Mouse (Mus musculus) layer of hippocampus, adult 6 months (tissue): ENCODE data around the gene Gpatch3. TPM values are rescaled to one million over a fixed set of nuclear protein-coding genes. Genes with fewer than 3 reads are reported as not detected.

Source experiments
- long read RNA-seq, 2 experiments: library from polyadenylated mRNA; unstranded; transcript quantifications; one replicate each; pipeline ENCODE4 v2.0.0; 2019 to 2020
- microRNA-seq: library from miRNA; unstranded; fragments of <30 nt; microRNA quantifications from one replicate; pipeline ENCODE4 v1.2.0, GENCODE M21; 2020
- polyA plus RNA-seq: library from polyadenylated mRNA; unstranded; fragments of <200 nt; fragmentation: Nextera tagmentation; gene quantifications from 2 replicates; pipeline ENCODE4 v1.2.3, GENCODE M21; 2021

Gene Gpatch3
- 3.6 and 4.2 TPM in 2 replicates for polyA plus RNA-seq
- long read RNA-seq, experiment 1, transcript Gpatch3-201 (7 exons, 2,004 nt) = major isoform, 14 of 18 reads
- long read RNA-seq, experiment 1, partial matches to known transcripts = 2 of 18 reads
- long read RNA-seq, experiment 1, other reads (novel, unspliced or antisense) = 2 of 18 reads
- long read RNA-seq, experiment 2, transcript Gpatch3-201 (7 exons, 2,004 nt) = major isoform, 27 of 40 reads
- long read RNA-seq, experiment 2, partial matches to known transcripts = 0 of 40 reads
- long read RNA-seq, experiment 2, other reads (novel, unspliced or antisense) = 13 of 40 reads

DNA sequence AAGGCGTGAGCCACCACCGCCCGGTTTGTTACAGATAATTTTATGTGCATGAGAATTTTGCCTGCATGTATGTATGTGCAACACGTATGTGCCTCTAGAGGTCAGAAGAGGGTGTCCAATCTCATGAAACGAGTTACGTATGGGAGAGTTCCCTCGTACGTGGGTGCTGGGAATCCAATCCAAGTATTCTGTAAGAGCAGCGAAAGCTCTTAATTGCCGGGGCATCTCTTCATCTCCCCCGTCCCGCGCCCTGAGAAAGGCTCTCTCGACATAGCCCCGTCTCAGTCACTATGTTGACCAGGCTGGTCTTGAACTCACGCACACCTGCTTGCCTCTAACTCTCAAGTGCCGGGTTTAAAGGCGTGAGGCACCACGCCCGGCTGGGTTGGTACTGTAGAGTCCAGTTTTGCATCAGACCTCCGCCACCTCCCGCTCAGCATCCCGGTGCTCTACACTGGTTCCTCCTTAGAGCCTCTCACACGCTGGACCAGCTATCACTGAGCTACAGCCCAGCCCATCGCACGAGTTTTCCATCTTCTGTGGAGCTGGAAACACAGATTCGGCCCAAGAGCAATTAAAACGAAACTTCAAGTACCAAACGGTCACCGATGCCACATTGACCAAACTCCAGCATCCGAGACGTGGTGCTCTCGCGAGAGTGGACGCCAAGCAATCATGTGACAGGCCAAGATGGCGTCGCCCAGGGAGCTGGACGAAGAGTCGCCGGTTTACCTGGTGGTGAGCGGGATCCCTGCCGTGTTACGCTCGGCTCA is at the start of gene Gpatch3:
Gpatch3 (plus strand) TSS at position 676 of the 773 bp plus-strand sequence.

DNA sequence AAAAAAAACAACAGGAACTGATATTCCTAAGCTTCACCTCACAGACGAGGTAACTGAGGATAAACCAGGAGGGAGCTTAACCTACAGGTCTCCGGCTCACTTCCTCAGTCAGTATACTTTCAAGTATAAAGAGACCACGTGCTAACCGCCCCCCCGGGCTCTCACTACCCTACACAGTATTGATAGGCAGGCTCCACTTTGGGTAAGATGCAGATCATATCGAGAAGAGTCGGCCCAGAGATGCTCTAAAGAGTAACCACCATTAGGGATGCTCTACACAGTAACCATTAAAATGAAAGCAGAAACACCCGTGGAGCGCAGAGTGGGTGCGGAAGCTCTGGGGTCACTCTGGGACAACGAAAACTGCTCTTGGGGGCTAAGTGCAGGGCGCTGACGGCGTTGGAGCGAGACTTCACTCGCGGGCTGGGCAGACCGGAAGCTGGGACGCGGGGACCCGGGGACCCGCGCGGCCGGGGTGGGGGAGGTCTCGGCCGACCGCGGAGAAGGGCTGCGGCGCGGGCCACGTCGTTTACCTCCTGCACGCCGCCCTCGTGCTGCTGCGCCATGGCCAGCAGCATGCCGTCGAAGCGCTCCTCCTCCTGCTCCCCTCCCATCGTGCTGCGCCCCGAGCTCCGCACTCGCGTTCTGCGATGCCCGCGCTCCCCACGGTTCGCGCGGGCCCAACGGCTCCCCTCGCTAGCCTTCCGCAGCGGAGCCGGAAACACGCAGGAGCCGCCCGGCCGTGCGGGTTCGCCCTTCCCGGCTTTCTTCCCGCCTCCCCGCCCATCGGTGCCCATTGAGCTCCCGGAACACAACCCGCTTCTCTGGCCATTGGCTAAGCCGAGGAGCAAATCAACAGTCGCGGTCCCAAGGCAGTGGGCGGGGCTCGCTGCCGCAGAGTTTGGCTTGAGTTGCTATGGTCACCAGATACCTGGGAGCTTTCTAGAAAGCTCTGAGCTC is 29.0 kb upstream of the Gpatch3 start, which contains the start of gene Nudc:
Nudc (minus strand) TSS at position 725 of the 960 bp plus-strand sequence.

DNA sequence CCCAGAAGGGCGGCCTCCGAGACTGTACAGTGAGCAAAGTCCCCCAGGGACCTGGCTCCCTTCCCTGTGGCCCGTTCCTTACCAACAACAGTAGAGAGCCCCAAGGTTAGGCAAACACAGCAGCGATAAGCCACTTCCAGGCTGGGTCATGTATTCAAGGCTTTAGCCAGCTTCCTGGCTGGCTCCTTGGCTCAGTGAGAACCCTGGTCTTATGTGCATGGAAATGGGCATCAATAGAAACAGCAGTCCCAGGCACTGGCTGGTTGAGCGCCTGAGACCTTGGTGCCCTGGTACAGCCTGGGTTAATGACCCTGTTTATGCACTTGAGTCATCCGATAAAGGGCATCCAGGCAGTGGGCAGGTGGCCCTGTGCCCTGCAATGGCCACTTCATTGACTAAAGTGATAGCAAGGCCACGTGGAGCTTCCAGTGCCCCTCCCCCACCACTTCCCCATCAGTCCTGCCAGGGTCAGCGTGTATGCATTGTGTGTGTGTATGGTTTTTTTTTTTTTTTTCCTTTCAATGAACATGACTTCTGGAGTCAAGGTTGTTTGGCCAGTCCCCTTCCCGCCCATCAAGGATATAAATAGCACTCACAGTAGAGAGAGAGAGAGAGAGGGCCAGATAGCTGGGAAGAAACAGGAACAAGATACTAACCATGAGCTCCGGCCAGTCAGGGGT is 21.6 kb upstream of the Gpatch3 start, which contains the start of gene Nr0b2:
Nr0b2 (plus strand) TSS at position 609 of the 680 bp plus-strand sequence.

DNA sequence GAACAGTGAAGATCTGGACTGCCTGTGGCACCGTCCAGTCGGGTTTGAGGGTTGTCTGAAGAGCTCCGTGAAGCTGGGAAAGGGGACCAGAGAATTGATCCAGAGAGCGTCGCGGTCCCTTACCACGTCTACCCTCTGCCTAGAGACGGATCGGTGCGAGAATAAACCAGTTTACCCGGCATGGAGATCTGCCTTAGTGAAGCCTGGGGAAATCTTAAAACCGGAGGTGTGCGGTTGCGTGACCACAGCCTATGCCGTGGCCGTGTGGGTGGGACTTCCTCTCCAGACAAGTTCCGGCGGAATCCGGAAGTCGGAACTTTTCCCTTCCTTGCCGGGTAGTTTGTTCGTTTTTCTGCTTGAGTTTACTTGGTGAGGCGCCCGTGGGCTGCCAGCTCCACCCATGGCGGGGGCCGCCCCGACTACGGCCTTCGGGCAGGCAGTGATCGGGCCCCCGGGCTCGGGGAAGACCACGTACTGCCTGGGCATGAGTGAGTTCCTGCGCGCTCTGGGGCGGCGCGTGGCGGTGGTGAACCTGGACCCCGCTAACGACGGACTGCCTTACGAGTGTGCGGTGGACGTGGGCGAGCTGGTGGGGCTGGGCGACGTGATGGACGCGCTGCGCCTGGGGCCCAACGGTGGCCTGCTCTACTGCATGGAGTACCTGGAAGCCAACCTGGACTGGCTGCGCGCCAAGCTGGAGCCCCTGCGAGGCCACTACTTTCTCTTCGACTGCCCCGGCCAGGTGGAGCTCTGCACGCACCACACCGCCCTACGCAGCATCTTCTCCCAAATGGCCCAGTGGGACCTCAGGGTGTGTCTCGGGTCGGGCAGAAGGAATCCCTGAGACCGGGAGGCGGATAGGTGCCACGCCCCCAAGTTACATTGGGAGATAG is 9.8 kb downstream of the Gpatch3 start, which contains the start of gene Gpn2:
Gpn2 (plus strand) TSS at position 304 of the 893 bp plus-strand sequence.

DNA sequence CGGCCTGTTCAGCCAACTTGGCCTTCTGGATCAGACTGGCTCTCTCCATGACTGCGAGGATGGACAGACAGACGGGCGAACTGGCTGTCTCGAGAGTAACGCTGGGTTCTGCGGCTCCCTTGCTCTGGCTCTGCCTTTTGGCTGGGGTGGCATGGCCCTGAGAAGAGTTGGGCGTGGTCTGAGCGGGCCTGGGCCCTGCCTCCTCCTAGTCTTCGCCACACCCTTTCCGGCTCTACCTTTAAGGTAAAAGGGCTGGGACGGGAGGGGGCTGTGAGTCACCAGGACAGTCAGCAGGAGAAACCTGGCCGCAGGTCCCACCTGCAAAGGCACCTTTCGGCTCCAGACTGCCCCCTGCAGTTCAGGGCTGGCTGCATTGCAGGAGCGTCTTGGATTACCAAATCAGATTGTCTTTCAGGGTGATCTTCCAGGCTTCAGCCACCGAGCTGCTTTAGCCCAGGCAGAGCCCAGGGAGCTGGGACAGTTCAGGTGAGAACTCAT is 27.2 kb downstream of the Gpatch3 start, which contains the start of gene Sfn:
Sfn (minus strand) TSS at position 448 of the 498 bp plus-strand sequence.

Small RNA genes within 50 kb of the gene (microRNA-seq; reads per million reads assigned to microRNA genes)
- gene Gm23158 = not detected

Other genes with a start within 250 kb of the Gpatch3 start
- gene Wdtc1, start 221.3 kb upstream of the Gpatch3 start, polyA plus RNA-seq = 6.5 and 6.9 TPM in 2 replicates
- gene Slc9a1, start 205.0 kb upstream of the Gpatch3 start, polyA plus RNA-seq = 10.5 and 11.0 TPM in 2 replicates
- 0.15 and 0.21 TPM in 2 replicates for gene Tent5b, start 94.6 kb upstream of the Gpatch3 start, polyA plus RNA-seq
- 23.5 and 24.8 TPM in 2 replicates for gene Trnp1, start 76.2 kb upstream of the Gpatch3 start, polyA plus RNA-seq
- 0.34 and 0.72 TPM in 2 replicates for gene Kdf1, start 55.8 kb upstream of the Gpatch3 start, polyA plus RNA-seq
- 195 and 196 TPM in 2 replicates for gene Nudc, start 28.7 kb upstream of the Gpatch3 start, polyA plus RNA-seq
- gene Nr0b2, start 21.4 kb upstream of the Gpatch3 start, polyA plus RNA-seq = 0.13 TPM in 1 of 2 replicates, not detected in the other
- 13.7 and 15.9 TPM in 2 replicates for gene Gpn2, start 9.6 kb downstream of the Gpatch3 start, polyA plus RNA-seq
- 0.16 and 0.20 TPM in 2 replicates for gene Sfn, start 27.4 kb downstream of the Gpatch3 start, polyA plus RNA-seq
- gene Zdhhc18, start 75.4 kb downstream of the Gpatch3 start, polyA plus RNA-seq = 2.3 and 4.0 TPM in 2 replicates
- 6.2 and 7.7 TPM in 2 replicates for gene Pigv, start 97.9 kb downstream of the Gpatch3 start, polyA plus RNA-seq
- gene Arid1a, start 182.0 kb downstream of the Gpatch3 start, polyA plus RNA-seq = 7.8 and 9.0 TPM in 2 replicates